Mouse (Mus musculus) forebrain, embryonic 12.5 days (tissue): ENCODE measurements around the gene Efs. TPM values are rescaled to one million over a fixed set of nuclear protein-coding genes. Genes with fewer than 3 reads are reported as not detected.
A peak's percentile ranks its signal among the peaks of the same experiment; 100 is the strongest.
"Not testable (repeated sequence)": the region's sequence is repeated elsewhere in the genome, so short reads cannot be mapped to it uniquely, and the experiment has no call there.

Source experiments
- ATAC-seq: fragments of 200-750 bp; cut with Nextera tagmentation; 2 replicates; pipeline ENCODE4 v1.8.0; 2017; ENCODE audit warnings: moderate TSS enrichment; ENCODE audit not compliant: low FRiP score
- H3K27ac ChIP-seq: fragments of 300-500 bp; sonication (generic); 2 replicates; pipeline ENCODE4 v1.5.1; 2016; ENCODE audit warnings: mild to moderate bottlenecking
- H3K27me3 ChIP-seq: fragments of 300-500 bp; sonication (generic); 2 replicates; pipeline ENCODE4 v1.6.1; 2016; ENCODE audit warnings: mild to moderate bottlenecking
- H3K36me3 ChIP-seq: fragments of 300-500 bp; sonication (generic); replicated peaks from 2 replicates; pipeline ENCODE4 v1.6.1; 2016; ENCODE audit warnings: mild to moderate bottlenecking
- H3K4me1 ChIP-seq: fragments of 300-500 bp; sonication (generic); 2 replicates; pipeline ENCODE4 v1.6.1; 2016
- H3K4me2 ChIP-seq: fragments of 300-500 bp; sonication (generic); 2 replicates; pipeline ENCODE4 v1.6.1; 2016; ENCODE audit warnings: mild to moderate bottlenecking, moderate library complexity
- H3K4me3 ChIP-seq: fragments of 300-500 bp; sonication (generic); replicated peaks from 2 replicates; pipeline ENCODE4 v1.5.1; 2016; ENCODE audit warnings: mild to moderate bottlenecking
- H3K9ac ChIP-seq: fragments of 300-500 bp; sonication (generic); 2 replicates; pipeline ENCODE4 v1.6.1; 2016; ENCODE audit warnings: mild to moderate bottlenecking
- H3K9me3 ChIP-seq: fragments of 300-500 bp; sonication (generic); 2 replicates; pipeline ENCODE4 v1.6.1; 2016
- WGBS: fragments of 180-500 bp; shearing (Covaris S2); methylation state at CpG from one replicate; pipeline ENCODE4 v1.1.7; 2016; 5-methylcytosine and 5-hydroxymethylcytosine counted together
- polyA plus RNA-seq: library from polyadenylated mRNA; unstranded; fragments of >200 nt; fragmentation: Nextera tagmentation; extraction: Ambion mirVana; gene quantifications from 2 replicates; pipeline ENCODE4 v1.2.1, GENCODE M21; 2016

Gene Efs
- polyA plus RNA-seq, result 36.8 and 37.8 TPM in 2 replicates

- Histone ChIP-seq H3K4me2 (peak within 1 kb of the TSS; percentile 81), H3K27ac (peak within 1 kb of the TSS; percentile 98), H3K4me1 (peaks cover 46% of the 10 kb centered on the region), H3K9ac (peak within 1 kb of the TSS; percentile 85), H3K36me3 (peaks cover 22% of the 10 kb centered on the region), H3K27me3 (0 out of 2 replicates have a peak, but pooled peaks cover 3% of the 10 kb centered on the region), H3K4me3 (peak within 1 kb of the TSS; percentile 52), H3K9me3 (peaks cover 16% of the 10 kb centered on the region)
- peak; percentile 52 for ATAC-seq
- 2% methylated on average over 57 of the region's 57 CpGs for WGBS
Measured at GRCm38 (mm10) chr14:54925349-54926342, at the start of gene Efs. Gene Efs (minus strand): TSS chr14:54926126.

DNA sequence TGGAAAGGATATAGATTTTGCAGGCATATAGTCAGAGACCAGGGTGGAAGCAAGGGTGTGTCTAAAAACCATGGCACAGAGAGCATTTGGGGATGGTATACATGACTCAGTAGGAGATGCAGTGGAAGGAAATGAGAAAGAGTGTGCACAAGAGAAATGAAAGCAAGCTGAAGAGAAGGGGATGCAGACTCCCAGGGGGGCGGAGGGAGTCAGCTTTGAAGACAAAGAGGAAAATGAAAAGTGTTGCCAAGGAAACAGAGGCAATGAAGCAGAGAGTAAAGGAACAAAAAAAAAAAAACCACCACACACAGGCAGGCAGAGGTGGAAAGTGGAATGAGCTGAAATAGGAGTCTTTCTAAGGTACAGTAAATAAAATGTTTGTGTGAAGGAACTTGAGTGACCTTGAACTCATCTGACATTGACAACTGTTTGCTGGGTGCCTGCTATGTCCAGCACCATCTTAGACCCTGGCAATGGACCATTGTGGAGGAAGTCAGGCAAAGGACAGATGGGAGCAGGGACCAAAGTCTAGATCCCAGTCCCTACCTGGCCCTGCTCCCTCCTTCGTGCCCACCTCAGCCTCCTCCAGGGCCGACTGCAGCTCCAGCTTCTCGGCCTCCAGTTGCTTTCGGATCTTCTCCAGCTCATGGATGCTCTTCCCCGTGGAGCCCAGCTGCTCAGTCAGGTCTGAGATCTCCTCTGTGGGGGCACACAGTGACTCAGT lies 48.3 kb upstream of the Efs start:
- Histone ChIP-seq H3K4me1 (peaks cover 10% of the 10 kb centered on the region), H3K9ac (0 out of 2 replicates have a peak overlapping the region, but pooled peaks have one; percentile 4), H3K27ac (peak overlapping the region; percentile 38; the same call in 1 of the 2 replicates), H3K9me3 (no peaks in the 10 kb centered on the region), H3K36me3 (no peaks in the 10 kb centered on the region), H3K4me3 (no peak overlapping the region), H3K4me2 (no peak overlapping the region), H3K27me3 (0 out of 2 replicates have a peak, but pooled peaks cover 6% of the 10 kb centered on the region)
- ATAC-seq, result no peak
- WGBS, result 71% methylated on average over 6 of the region's 6 CpGs

DNA sequence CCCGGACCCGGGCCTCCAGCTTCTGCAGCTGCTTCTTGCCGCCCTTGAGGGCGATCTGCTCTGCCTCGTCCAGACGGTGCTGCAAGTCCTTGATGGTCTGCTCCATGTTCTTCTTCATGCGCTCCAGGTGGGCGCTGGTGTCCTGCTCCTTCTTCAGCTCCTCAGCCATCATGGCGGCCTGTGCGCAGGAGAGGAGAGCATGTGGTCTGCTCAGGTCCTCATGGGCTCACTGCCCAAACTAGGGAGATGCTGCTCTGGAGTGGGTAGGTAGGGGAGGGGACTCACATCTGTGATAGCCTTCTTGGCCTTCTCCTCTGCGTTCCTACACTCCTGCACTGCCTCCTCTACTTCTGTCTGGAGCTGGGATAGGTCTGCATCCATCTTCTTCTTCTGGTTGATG lies 46.9 kb upstream of the Efs start:
- ATAC-seq, result not testable (repeated sequence)
- 95% methylated on average over 11 of the region's 11 CpGs for WGBS

GRCm38 (mm10) chr14:54968344-54968743 lies 42.4 kb upstream of the Efs start:
- no peak overlapping the region for H3K4me2 ChIP-seq
- no peaks in the 10 kb centered on the region for H3K27me3 ChIP-seq
- no peak overlapping the region for H3K27ac ChIP-seq
- no peaks in the 10 kb centered on the region for H3K36me3 ChIP-seq
- no peaks in the 10 kb centered on the region for H3K9me3 ChIP-seq
- no peak for ATAC-seq
- H3K4me3 ChIP-seq, result no peak overlapping the region
- no peak overlapping the region for H3K9ac ChIP-seq
- H3K4me1 ChIP-seq, result no peaks in the 10 kb centered on the region

More for the DNA sequence above, 46.9 kb upstream of the Efs start:
- not testable (repeated sequence) for H3K9me3 ChIP-seq, H3K9ac ChIP-seq, H3K4me3 ChIP-seq, H3K27me3 ChIP-seq, H3K4me2 ChIP-seq, H3K27ac ChIP-seq, H3K36me3 ChIP-seq
- H3K4me1 ChIP-seq, result peaks cover 10% of the 10 kb centered on the region

GRCm38 (mm10) chr14:54967874-54968273 lies 41.9 kb upstream of the Efs start:
- 87% methylated on average over 3 of the region's 3 CpGs for WGBS
- no peaks in the 10 kb centered on the region for H3K36me3 ChIP-seq
- no peak for ATAC-seq
- H3K9me3 ChIP-seq, result no peaks in the 10 kb centered on the region
- H3K4me3 ChIP-seq, result no peak overlapping the region
- no peak overlapping the region for H3K9ac ChIP-seq
- H3K4me1 ChIP-seq, result no peaks in the 10 kb centered on the region
- no peaks in the 10 kb centered on the region for H3K27me3 ChIP-seq
- H3K27ac ChIP-seq, result no peak overlapping the region
- H3K4me2 ChIP-seq, result no peak overlapping the region

- no peak within 1 kb of the TSS for H3K4me3 ChIP-seq
- H3K27ac ChIP-seq, result no peak within 1 kb of the TSS
- 77% methylated on average over 7 of the region's 7 CpGs for WGBS
- H3K9ac ChIP-seq, result no peak within 1 kb of the TSS
- H3K36me3 ChIP-seq, result no peaks in the 10 kb centered on the region
- no peak within 1 kb of the TSS for H3K4me2 ChIP-seq
- no peaks in the 10 kb centered on the region for H3K4me1 ChIP-seq
- H3K27me3 ChIP-seq, result peaks cover 2% of the 10 kb centered on the region; the same call in 1 of the 2 replicates
- no peak for ATAC-seq
- no peaks in the 10 kb centered on the region for H3K9me3 ChIP-seq
Measured at GRCm38 (mm10) chr14:54966320-54966977, 40.5 kb upstream of the Efs start, which contains the start of gene Myh6. Gene Myh6 (minus strand): TSS chr14:54966927.

DNA sequence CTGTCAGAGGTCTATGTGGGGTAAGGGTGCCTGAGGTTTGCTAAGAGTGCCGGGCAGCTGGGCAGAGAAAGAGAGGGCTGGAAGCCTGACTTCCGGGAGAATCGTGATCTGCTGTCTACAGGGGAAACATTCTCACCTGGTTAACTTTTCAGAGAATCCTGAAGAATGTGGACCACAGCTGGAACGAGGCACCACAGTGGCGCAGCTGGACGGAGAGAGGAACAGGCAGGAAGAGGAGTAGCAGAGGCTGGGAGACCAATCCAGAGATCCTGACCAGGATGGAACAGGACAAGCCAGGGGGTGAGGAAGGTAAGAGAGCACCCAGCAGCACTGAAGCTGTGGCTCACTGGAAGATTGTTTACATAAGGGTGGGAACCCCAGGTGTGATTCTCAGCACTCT lies 39.7 kb upstream of the Efs start:
- peaks cover 5% of the 10 kb centered on the region; the same call in 1 of the 2 replicates for H3K27me3 ChIP-seq
- WGBS, result 78% methylated on average over 6 of the region's 6 CpGs
- H3K4me1 ChIP-seq, result peaks cover 4% of the 10 kb centered on the region; the same call in 1 of the 2 replicates
- ATAC-seq, result no peak
- H3K4me3 ChIP-seq, result no peak overlapping the region
- H3K36me3 ChIP-seq, result no peaks in the 10 kb centered on the region
- no peak overlapping the region for H3K27ac ChIP-seq
- H3K9ac ChIP-seq, result no peak overlapping the region
- H3K9me3 ChIP-seq, result no peaks in the 10 kb centered on the region
- H3K4me2 ChIP-seq, result no peak overlapping the region

GRCm38 (mm10) chr14:54965044-54965443 lies 39.1 kb upstream of the Efs start:
- peaks cover 5% of the 10 kb centered on the region; the same call in 1 of the 2 replicates for H3K4me1 ChIP-seq
- WGBS, result 87% methylated on average over 15 of the region's 15 CpGs
- no peak overlapping the region for H3K9ac ChIP-seq
- H3K27ac ChIP-seq, result no peak overlapping the region
- peaks cover 5% of the 10 kb centered on the region; the same call in 1 of the 2 replicates for H3K27me3 ChIP-seq
- no peaks in the 10 kb centered on the region for H3K9me3 ChIP-seq
- H3K36me3 ChIP-seq, result no peaks in the 10 kb centered on the region
- no peak overlapping the region for H3K4me3 ChIP-seq
- no peak overlapping the region for H3K4me2 ChIP-seq
- ATAC-seq, result no peak

- H3K27me3 ChIP-seq, result peaks cover 5% of the 10 kb centered on the region; the same call in 1 of the 2 replicates
- no peaks in the 10 kb centered on the region for H3K36me3 ChIP-seq
- ATAC-seq, result no peak
- H3K27ac ChIP-seq, result no peak overlapping the region
- H3K4me1 ChIP-seq, result peaks cover 5% of the 10 kb centered on the region; the same call in 1 of the 2 replicates
- no peak overlapping the region for H3K9ac ChIP-seq
- no peak overlapping the region for H3K4me3 ChIP-seq
- no peaks in the 10 kb centered on the region for H3K9me3 ChIP-seq
- no peak overlapping the region for H3K4me2 ChIP-seq
- 90% methylated on average over 11 of the region's 11 CpGs for WGBS
Measured at GRCm38 (mm10) chr14:54963727-54964126, 37.8 kb upstream of the Efs start.

DNA sequence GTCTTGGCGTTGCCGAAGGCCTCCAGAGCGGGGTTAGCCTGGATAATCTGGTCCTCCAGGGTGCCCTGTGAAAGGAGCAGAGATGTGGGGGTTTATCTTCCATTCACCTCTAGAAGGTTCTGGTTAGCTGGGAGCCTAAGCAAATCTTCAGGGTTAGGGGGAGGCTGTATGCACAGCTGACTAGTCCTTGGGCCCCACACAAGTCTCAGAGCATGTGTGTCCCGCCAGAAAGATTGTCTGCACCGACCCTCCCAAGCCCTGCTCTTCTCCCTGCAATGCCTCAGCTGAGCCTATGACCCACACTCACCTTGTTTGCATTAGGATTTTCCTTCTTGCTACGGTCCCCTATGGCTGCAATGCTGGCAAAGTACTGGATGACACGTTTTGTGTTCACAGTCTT lies 36.8 kb upstream of the Efs start:
- Histone ChIP-seq H3K27me3 (peaks cover 5% of the 10 kb centered on the region; the same call in 1 of the 2 replicates), H3K9me3 (no peaks in the 10 kb centered on the region), H3K9ac (no peak overlapping the region), H3K27ac (no peak overlapping the region), H3K36me3 (no peaks in the 10 kb centered on the region), H3K4me2 (no peak overlapping the region), H3K4me1 (peaks cover 5% of the 10 kb centered on the region; the same call in 1 of the 2 replicates), H3K4me3 (no peak overlapping the region)
- no peak for ATAC-seq
- 93% methylated on average over 7 of the region's 7 CpGs for WGBS

GRCm38 (mm10) chr14:54961487-54961886 lies 35.6 kb upstream of the Efs start:
- no peak overlapping the region for H3K4me2 ChIP-seq
- WGBS, result 78% methylated on average over 5 of the region's 5 CpGs
- ATAC-seq, result no peak
- H3K9ac ChIP-seq, result no peak overlapping the region
- H3K27me3 ChIP-seq, result peaks cover 5% of the 10 kb centered on the region; the same call in 1 of the 2 replicates
- peaks cover 5% of the 10 kb centered on the region; the same call in 1 of the 2 replicates for H3K4me1 ChIP-seq
- no peak overlapping the region for H3K4me3 ChIP-seq
- H3K9me3 ChIP-seq, result no peaks in the 10 kb centered on the region
- no peaks in the 10 kb centered on the region for H3K36me3 ChIP-seq
- no peak overlapping the region for H3K27ac ChIP-seq
